Mouse (Mus musculus) hindbrain, embryonic 14.5 days (tissue): Measurements from ENCODE around the gene Fam187b. TPM values are rescaled to one million over a fixed set of nuclear protein-coding genes. Genes with fewer than 3 reads are reported as not detected.

Source experiments
- ATAC-seq: fragments of 200-750 bp; cut with Nextera tagmentation; 2 replicates; pipeline ENCODE4 v1.8.0; 2017; ENCODE audit warnings: moderate number of reproducible peaks, mild to moderate bottlenecking, moderate TSS enrichment, moderate library complexity; ENCODE audit not compliant: low FRiP score
- DNase-seq: peaks from one replicate; pipeline ENCODE4 v3.0.0-alpha.2; 2015; ENCODE audit warnings: low spot score
- H3K27ac ChIP-seq: fragments of 300-500 bp; sonication (generic); 2 replicates; pipeline ENCODE4 v1.5.1; 2014; ENCODE audit warnings: mild to moderate bottlenecking, moderate library complexity
- H3K27me3 ChIP-seq: fragments of 300-500 bp; sonication (generic); 2 replicates; pipeline ENCODE4 v1.6.1; 2014; ENCODE audit warnings: mild to moderate bottlenecking, low read length, mixed read lengths; ENCODE audit not compliant: control insufficient read depth, insufficient read depth
- H3K36me3 ChIP-seq: fragments of 300-500 bp; sonication (generic); replicated peaks from 2 replicates; pipeline ENCODE4 v1.6.1; 2014; ENCODE audit not compliant: control insufficient read depth, insufficient read depth
- H3K4me1 ChIP-seq: fragments of 300-500 bp; sonication (generic); replicated peaks from 2 replicates; pipeline ENCODE4 v1.6.1; 2014; ENCODE audit warnings: antibody characterized with exemption, low read length, mixed read lengths; ENCODE audit not compliant: control insufficient read depth, insufficient read depth
- H3K4me2 ChIP-seq: fragments of 300-500 bp; sonication (generic); replicated peaks from 2 replicates; pipeline ENCODE4 v1.6.1; 2014; ENCODE audit warnings: mild to moderate bottlenecking, moderate library complexity
- H3K4me3 ChIP-seq: fragments of 300-500 bp; sonication (generic); replicated peaks from 2 replicates; pipeline ENCODE4 v1.5.1; 2014; ENCODE audit warnings: mild to moderate bottlenecking, low read length
- H3K9ac ChIP-seq: fragments of 300-500 bp; sonication (generic); 2 replicates; pipeline ENCODE4 v1.6.1; 2014
- H3K9me3 ChIP-seq: fragments of 300-500 bp; sonication (generic); 2 replicates; pipeline ENCODE4 v1.6.1; 2016; ENCODE audit warnings: low read length; ENCODE audit not compliant: control insufficient read depth
- WGBS: fragments of 180-500 bp; shearing (Covaris S2); extraction: QIAGEN DNeasy Blood & Tissue Kit; methylation state at CpG from one replicate; pipeline ENCODE4 v1.1.7; 2014; 5-methylcytosine and 5-hydroxymethylcytosine counted together
- polyA plus RNA-seq: library from polyadenylated mRNA; unstranded; fragments of >200 nt; fragmentation: Nextera tagmentation; extraction: Ambion mirVana; gene quantifications from 2 replicates; pipeline ENCODE4 v1.2.1, GENCODE M21; 2014

Gene Fam187b
- polyA plus RNA-seq, 1 experiment from 2014 or later, result 1.0 TPM

- Histone ChIP-seq H3K4me1 (peaks cover 20% of the 10 kb centered on the region), H3K36me3 (peaks cover 33% of the 10 kb centered on the region), H3K4me3 (peak overlapping the region; percentile 98), H3K9ac (peak overlapping the region; percentile 97), H3K27ac (peak overlapping the region; percentile 98), H3K9me3 (no peaks in the 10 kb centered on the region), H3K4me2 (peak overlapping the region; percentile 71), H3K27me3 (no peaks in the 10 kb centered on the region)
- peak; percentile 90 for DNase-seq
- under 1% methylated on average over 43 of the region's 43 CpGs for WGBS
- ATAC-seq, result peak; percentile 65
Measured at GRCm38 (mm10) chr7:30957367-30957783, 16.2 kb upstream of the Fam187b start.

GRCm38 (mm10) chr7:30958109-30958865 lies 15.3 kb upstream of the Fam187b start:
- Histone ChIP-seq H3K9me3 (no peaks in the 10 kb centered on the region), H3K27me3 (no peaks in the 10 kb centered on the region), H3K4me3 (peak overlapping the region; percentile 98), H3K27ac (peak overlapping the region; percentile 98), H3K4me2 (peak overlapping the region; percentile 71), H3K4me1 (peaks cover 20% of the 10 kb centered on the region), H3K36me3 (peaks cover 24% of the 10 kb centered on the region), H3K9ac (peak overlapping the region; percentile 97)
- ATAC-seq (no peak), DNase-seq (no peak)
- WGBS, result 70% methylated on average over 28 of the region's 28 CpGs

- Histone ChIP-seq H3K4me3 (no peak overlapping the region), H3K27me3 (no peaks in the 10 kb centered on the region), H3K4me2 (peak overlapping the region; percentile 71; the same call in 1 of the 2 replicates), H3K9ac (no peak overlapping the region), H3K4me1 (peaks cover 20% of the 10 kb centered on the region), H3K9me3 (no peaks in the 10 kb centered on the region), H3K36me3 (peaks cover 17% of the 10 kb centered on the region), H3K27ac (no peak overlapping the region)
- WGBS, result 97% methylated on average over 9 of the region's 9 CpGs
- ATAC-seq (no peak), DNase-seq (no peak)
Measured at GRCm38 (mm10) chr7:30958866-30959487, 14.6 kb upstream of the Fam187b start.

GRCm38 (mm10) chr7:30959786-30960349 lies 13.7 kb upstream of the Fam187b start:
- no peak overlapping the region for H3K4me3 ChIP-seq
- H3K36me3 ChIP-seq, result peaks cover 8% of the 10 kb centered on the region; the same call in 1 of the 2 replicates
- H3K9ac ChIP-seq, result no peak overlapping the region
- H3K27me3 ChIP-seq, result no peaks in the 10 kb centered on the region
- no peak overlapping the region for H3K4me2 ChIP-seq
- no peaks in the 10 kb centered on the region for H3K9me3 ChIP-seq
- no peak for DNase-seq
- 88% methylated on average over 6 of the region's 6 CpGs for WGBS
- ATAC-seq, result no peak
- no peak overlapping the region for H3K27ac ChIP-seq
- peaks cover 18% of the 10 kb centered on the region for H3K4me1 ChIP-seq

GRCm38 (mm10) chr7:30962862-30963261 lies 10.7 kb upstream of the Fam187b start:
- H3K36me3 ChIP-seq, result 0 out of 2 replicates have a peak, but pooled peaks cover 4% of the 10 kb centered on the region
- ATAC-seq, result no peak
- no peak overlapping the region for H3K9ac ChIP-seq
- no peaks in the 10 kb centered on the region for H3K27me3 ChIP-seq
- no peak for DNase-seq
- no peak overlapping the region for H3K27ac ChIP-seq
- H3K4me1 ChIP-seq, result peaks cover 7% of the 10 kb centered on the region
- no peaks in the 10 kb centered on the region for H3K9me3 ChIP-seq
- no peak overlapping the region for H3K4me2 ChIP-seq
- 96% methylated on average over 5 of the region's 5 CpGs for WGBS
- H3K4me3 ChIP-seq, result no peak overlapping the region

DNA sequence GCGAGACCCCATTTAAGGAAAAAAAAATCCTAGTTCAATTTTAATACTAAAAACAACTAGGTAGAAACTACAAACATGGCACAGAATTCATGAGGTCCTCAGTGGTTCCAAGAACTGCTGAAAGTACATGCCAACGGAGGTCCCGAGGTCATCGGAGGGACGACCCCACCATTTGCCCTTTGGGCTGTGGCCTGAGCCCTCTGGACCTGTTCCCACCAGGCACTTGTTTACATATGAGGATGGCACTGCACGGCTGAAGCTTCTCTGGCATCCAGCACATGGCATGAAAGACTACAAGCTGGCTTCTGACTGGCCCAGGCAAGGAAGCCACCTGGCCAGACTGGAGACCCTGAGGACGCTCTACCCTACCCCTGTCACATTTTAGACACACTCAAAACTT lies 9.2 kb upstream of the Fam187b start:
- H3K9me3 ChIP-seq, result no peaks in the 10 kb centered on the region
- no peak overlapping the region for H3K4me3 ChIP-seq
- H3K27ac ChIP-seq, result no peak overlapping the region
- 94% methylated on average over 7 of the region's 7 CpGs for WGBS
- DNase-seq (no peak), ATAC-seq (no peak)
- no peaks in the 10 kb centered on the region for H3K36me3 ChIP-seq
- no peaks in the 10 kb centered on the region for H3K27me3 ChIP-seq
- H3K4me1 ChIP-seq, result no peaks in the 10 kb centered on the region
- H3K9ac ChIP-seq, result no peak overlapping the region
- no peak overlapping the region for H3K4me2 ChIP-seq

DNA sequence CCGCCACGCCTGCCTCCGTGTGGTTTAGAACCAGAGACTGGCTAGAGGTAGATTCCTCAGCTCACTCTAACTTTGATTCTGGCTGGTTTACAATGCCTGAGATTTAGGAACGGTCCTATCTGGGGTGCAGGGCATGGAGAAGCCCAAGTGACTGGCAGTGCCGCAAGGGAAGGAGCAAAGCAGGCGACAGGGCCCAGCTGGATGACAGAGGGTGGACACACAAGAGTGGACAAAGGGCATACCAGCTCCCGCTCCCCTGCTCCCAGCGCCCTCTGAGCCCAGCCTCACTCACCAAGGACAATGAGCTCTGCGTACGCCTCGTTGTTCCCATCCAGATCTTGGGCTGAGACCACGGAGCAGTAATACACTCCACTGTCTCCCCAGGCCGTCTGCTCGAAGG lies 7.9 kb upstream of the Fam187b start:
- no peaks in the 10 kb centered on the region for H3K4me1 ChIP-seq
- ATAC-seq (no peak), DNase-seq (no peak)
- H3K27ac ChIP-seq, result no peak overlapping the region
- no peak overlapping the region for H3K9ac ChIP-seq
- H3K36me3 ChIP-seq, result no peaks in the 10 kb centered on the region
- no peak overlapping the region for H3K4me3 ChIP-seq
- whole genome bisulfite sequencing, result 62% methylated on average over 14 of the region's 14 CpGs
- no peak overlapping the region for H3K4me2 ChIP-seq
- H3K9me3 ChIP-seq, result no peaks in the 10 kb centered on the region
- no peaks in the 10 kb centered on the region for H3K27me3 ChIP-seq

- Histone ChIP-seq H3K4me3 (no peak overlapping the region), H3K4me1 (no peaks in the 10 kb centered on the region), H3K27me3 (0 out of 2 replicates have a peak, but pooled peaks cover 2% of the 10 kb centered on the region), H3K9ac (no peak overlapping the region), H3K4me2 (no peak overlapping the region), H3K9me3 (no peaks in the 10 kb centered on the region), H3K27ac (no peak overlapping the region), H3K36me3 (no peaks in the 10 kb centered on the region)
- no peak for ATAC-seq
- WGBS, result 91% methylated on average over 3 of the region's 3 CpGs
- DNase-seq, result no peak
Measured at GRCm38 (mm10) chr7:30966657-30967056, 6.9 kb upstream of the Fam187b start.

GRCm38 (mm10) chr7:30968611-30969010 lies 5.0 kb upstream of the Fam187b start:
- no peaks in the 10 kb centered on the region for H3K9me3 ChIP-seq
- ATAC-seq (no peak), DNase-seq (no peak)
- 0 out of 2 replicates have a peak overlapping the region, but pooled peaks have one; percentile 32 for H3K27ac ChIP-seq
- H3K4me1 ChIP-seq, result 0 out of 2 replicates have a peak, but pooled peaks cover 4% of the 10 kb centered on the region
- no peaks in the 10 kb centered on the region for H3K36me3 ChIP-seq
- H3K4me3 ChIP-seq, result no peak overlapping the region
- WGBS, result 89% methylated on average over 8 of the region's 8 CpGs
- H3K9ac ChIP-seq, result no peak overlapping the region
- no peak overlapping the region for H3K4me2 ChIP-seq
- peaks cover 21% of the 10 kb centered on the region for H3K27me3 ChIP-seq
